Mouse (Mus musculus) spleen, adult 2 months (tissue): Measurements from ENCODE around the gene Gfra4. TPM values are rescaled to one million over a fixed set of nuclear protein-coding genes. Genes with fewer than 3 reads are reported as not detected.

Experiments used
- DNase-seq, 2 experiments: peaks; one replicate each; pipeline versions ENCODE4 v3.0.0 to v3.0.0-alpha.2; 2012 to 2021; ENCODE audit warnings: low spot score in 2 of 2, low read depth in 1 of 2
- H3K27ac ChIP-seq: fragments of 200-500 bp; 2 replicates; pipeline ENCODE4 v1.5.1; 2012; ENCODE audit warnings: low read length, inconsistent platforms; ENCODE audit not compliant: insufficient read depth
- H3K27me3 ChIP-seq: fragments of 200-500 bp; 2 replicates; pipeline ENCODE4 v1.6.1; 2012; ENCODE audit warnings: mild to moderate bottlenecking, moderate library complexity, low read length, inconsistent platforms; ENCODE audit not compliant: control insufficient read depth, insufficient read depth
- H3K36me3 ChIP-seq: fragments of 200-500 bp; 2 replicates; pipeline ENCODE4 v1.6.1; 2012; ENCODE audit warnings: mild to moderate bottlenecking, low read length, inconsistent platforms; ENCODE audit not compliant: control insufficient read depth, insufficient read depth
- H3K4me1 ChIP-seq: fragments of 200-500 bp; 2 replicates; pipeline ENCODE4 v1.6.1; 2011; ENCODE audit warnings: inconsistent platforms; ENCODE audit not compliant: control insufficient read depth, insufficient read depth, insufficient read length
- H3K4me3 ChIP-seq: fragments of 200-500 bp; 2 replicates; pipeline ENCODE4 v1.5.1; 2011; ENCODE audit warnings: mild to moderate bottlenecking, inconsistent platforms; ENCODE audit not compliant: insufficient read depth, insufficient read length; ENCODE audit errors: extremely low read depth
- CTCF ChIP-seq: fragments of 200-500 bp; IDR thresholded peaks from 2 replicates; pipeline ENCODE4 v1.5.1; 2011; ENCODE audit warnings: mild to moderate bottlenecking, inconsistent platforms; ENCODE audit not compliant: insufficient read depth, insufficient read length, insufficient replicate concordance; ENCODE audit errors: extremely low read depth
- POLR2A ChIP-seq: fragments of 200-500 bp; IDR thresholded peaks from 2 replicates; pipeline ENCODE4 v1.6.1; 2011; ENCODE audit warnings: low read depth, low read length, inconsistent platforms
- WGBS: fragments of 180-500 bp; shearing (Covaris S2); methylation state at CpG from one replicate; pipeline ENCODE4 v1.1.7; 2018; 5-methylcytosine and 5-hydroxymethylcytosine counted together
- polyA plus RNA-seq: library from polyadenylated mRNA; depleted of rRNA; stranded (reverse); fragments of >200 nt; gene quantifications from 2 replicates; pipeline ENCODE4 v1.2.3, GENCODE M21; 2012; rRNA removed

Gene Gfra4
- polyA plus RNA-seq, 1 experiment = 3.2 TPM

- WGBS = 91% methylated on average over 2 of the region's 2 CpGs
- DNase-seq = no peak
- no peaks in the 10 kb centered on the region for H3K4me1 ChIP-seq
- no peak for TF ChIP-seq POLR2A
- no peak for TF ChIP-seq CTCF
- peaks cover 5% of the 10 kb centered on the region for H3K36me3 ChIP-seq
- H3K27me3 ChIP-seq = no peaks in the 10 kb centered on the region
- no peak overlapping the region for H3K27ac ChIP-seq
- no peak overlapping the region for H3K4me3 ChIP-seq
These were observed 12.3 kb downstream of the Gfra4 start for GRCm38 (mm10) chr2:131030561-131030960.

- WGBS = 65% methylated on average over 9 of the region's 9 CpGs
- peaks cover 5% of the 10 kb centered on the region for H3K36me3 ChIP-seq
- no peaks in the 10 kb centered on the region for H3K27me3 ChIP-seq
- TF ChIP-seq POLR2A (no peak), CTCF (no peak)
- no peaks in the 10 kb centered on the region for H3K4me1 ChIP-seq
- no peak overlapping the region for H3K27ac ChIP-seq
- DNase-seq = no peak
- no peak overlapping the region for H3K4me3 ChIP-seq
These were observed 13.6 kb downstream of the Gfra4 start for GRCm38 (mm10) chr2:131029065-131029935.

GRCm38 (mm10) chr2:131026941-131027340 is 15.9 kb downstream of the Gfra4 start:
- WGBS = 95% methylated on average over 3 of the region's 3 CpGs

GRCm38 (mm10) chr2:131025230-131025629 is 17.7 kb downstream of the Gfra4 start:
- DNase-seq = no peak
- 91% methylated on average over 2 of the region's 2 CpGs for WGBS
- H3K27me3 ChIP-seq = no peaks in the 10 kb centered on the region
- no peak for TF ChIP-seq POLR2A
- no peak for TF ChIP-seq CTCF
- H3K36me3 ChIP-seq = peaks cover 13% of the 10 kb centered on the region
- no peak overlapping the region for H3K4me3 ChIP-seq
- no peak overlapping the region for H3K27ac ChIP-seq
- no peaks in the 10 kb centered on the region for H3K4me1 ChIP-seq

More at GRCm38 (mm10) chr2:131026941-131027340, 15.9 kb downstream of the Gfra4 start:
- peaks cover 8% of the 10 kb centered on the region for H3K36me3 ChIP-seq
- H3K4me1 ChIP-seq = no peaks in the 10 kb centered on the region
- no peak overlapping the region for H3K27ac ChIP-seq
- no peak for DNase-seq
- no peak overlapping the region for H3K4me3 ChIP-seq
- no peak for TF ChIP-seq POLR2A
- TF ChIP-seq CTCF = no peak
- no peaks in the 10 kb centered on the region for H3K27me3 ChIP-seq

- no peak for TF ChIP-seq CTCF
- TF ChIP-seq POLR2A = no peak
- no peak overlapping the region for H3K27ac ChIP-seq
- 87% methylated on average over 1 of the region's 1 CpGs for WGBS
- H3K4me1 ChIP-seq = no peaks in the 10 kb centered on the region
- no peak overlapping the region for H3K4me3 ChIP-seq
- H3K36me3 ChIP-seq = peaks cover 13% of the 10 kb centered on the region
- no peaks in the 10 kb centered on the region for H3K27me3 ChIP-seq
- DNase-seq = no peak
These were observed 32.3 kb downstream of the Gfra4 start for GRCm38 (mm10) chr2:131010566-131010965.

GRCm38 (mm10) chr2:131009123-131009522 is 33.8 kb downstream of the Gfra4 start:
- DNase-seq = no peak
- Histone ChIP-seq H3K4me1 (no peaks in the 10 kb centered on the region), H3K27ac (no peak overlapping the region), H3K27me3 (no peaks in the 10 kb centered on the region), H3K4me3 (no peak overlapping the region), H3K36me3 (peaks cover 16% of the 10 kb centered on the region)
- 89% methylated on average over 2 of the region's 2 CpGs for WGBS
- TF ChIP-seq CTCF (no peak), POLR2A (no peak)

- H3K4me1 ChIP-seq = no peaks in the 10 kb centered on the region
- no peak overlapping the region for H3K27ac ChIP-seq
- WGBS = 95% methylated on average over 2 of the region's 2 CpGs
- H3K27me3 ChIP-seq = no peaks in the 10 kb centered on the region
- DNase-seq = no peak
- TF ChIP-seq POLR2A = no peak
- no peak for TF ChIP-seq CTCF
- peaks cover 2% of the 10 kb centered on the region; the same call in 1 of the 2 replicates for H3K36me3 ChIP-seq
- no peak overlapping the region for H3K4me3 ChIP-seq
These were observed 50.1 kb downstream of the Gfra4 start for GRCm38 (mm10) chr2:130992818-130993217.

Other genes with a start within 250 kb of the Gfra4 start
- gene 4930402H24Rik, start 136.7 kb downstream of the Gfra4 start, polyA plus RNA-seq = 12.1 and 12.7 TPM in 2 replicates
- gene Atrn, start 136.6 kb downstream of the Gfra4 start, polyA plus RNA-seq = 4.7 and 5.3 TPM in 2 replicates
- gene Adam33, start 20.7 kb upstream of the Gfra4 start, polyA plus RNA-seq = 17.5 and 18.9 TPM in 2 replicates
- 36.1 and 42.3 TPM in 2 replicates for gene Siglec1, start 43.7 kb upstream of the Gfra4 start, polyA plus RNA-seq
- 2.0 and 2.1 TPM in 2 replicates for gene Hspa12b, start 84.2 kb upstream of the Gfra4 start, polyA plus RNA-seq
- gene Gm11037, start 90.4 kb upstream of the Gfra4 start, polyA plus RNA-seq = not detected in 2 replicates
- gene 1700037H04Rik, start 117.0 kb upstream of the Gfra4 start, polyA plus RNA-seq = 60.1 and 80.5 TPM in 2 replicates
- 31.2 and 35.1 TPM in 2 replicates for gene Cenpb, start 137.0 kb upstream of the Gfra4 start, polyA plus RNA-seq
- gene Cdc25b, start 143.9 kb upstream of the Gfra4 start, polyA plus RNA-seq = 85.6 and 103 TPM in 2 replicates
- gene Spef1, start 144.2 kb upstream of the Gfra4 start, polyA plus RNA-seq = 2.4 and 2.6 TPM in 2 replicates
- 24.3 and 41.3 TPM in 2 replicates for gene Ap5s1, start 164.0 kb upstream of the Gfra4 start, polyA plus RNA-seq
- 46.9 and 47.6 TPM in 2 replicates for gene Mavs, start 191.0 kb upstream of the Gfra4 start, polyA plus RNA-seq
- gene Pank2, start 219.4 kb upstream of the Gfra4 start, polyA plus RNA-seq = 10.7 and 11.8 TPM in 2 replicates